Mouse (Mus musculus): ENCODE measurements at regions not wholly inside any gene's neighbourhood (a gene's known extent, or its start where the extent isn't known, plus 50 kb on each side); places are given as distances from the start of the nearest gene placed in this dataset.

GRCm38 (mm10) chr11:24537721-24538120 is 459.9 kb downstream of the Bcl11a start:
- no peak for DNase-seq (ENCODE audit: low spot score)

GRCm38 (mm10) chr11:24569655-24570054 is 491.8 kb downstream of the Bcl11a start:
- DNase-seq (ENCODE audit: low spot score) = no peak

- no peak for DNase-seq (ENCODE audit: low spot score)
Observed at GRCm38 (mm10) chr11:24613529-24613928, 535.7 kb downstream of the Bcl11a start.

- no peak for DNase-seq (ENCODE audit: low spot score)
Observed at GRCm38 (mm10) chr11:24615436-24615835, 537.6 kb downstream of the Bcl11a start.

GRCm38 (mm10) chr11:24618586-24618985 is 540.7 kb downstream of the Bcl11a start:
- DNase-seq (ENCODE audit: low spot score) = no peak

- no peak for DNase-seq (ENCODE audit: low spot score)
Observed at GRCm38 (mm10) chr11:24619021-24619420, 541.2 kb downstream of the Bcl11a start.

- no peak for DNase-seq (ENCODE audit: low spot score)
Observed at GRCm38 (mm10) chr11:24628619-24629018, 550.8 kb downstream of the Bcl11a start.

- DNase-seq (ENCODE audit: low spot score) = no peak
Observed at GRCm38 (mm10) chr11:24629431-24629830, 551.6 kb downstream of the Bcl11a start.

GRCm38 (mm10) chr11:24630403-24630900 is 552.6 kb downstream of the Bcl11a start:
- DNase-seq (ENCODE audit: low spot score) = no peak

- DNase-seq (ENCODE audit: low spot score) = no peak
Observed at GRCm38 (mm10) chr11:24631651-24632050, 553.8 kb downstream of the Bcl11a start.

GRCm38 (mm10) chr11:24636716-24637115 is 558.9 kb downstream of the Bcl11a start:
- no peak for DNase-seq (ENCODE audit: low spot score)

- no peak for DNase-seq (ENCODE audit: low spot score)
Observed at GRCm38 (mm10) chr11:24643439-24644109, 565.7 kb downstream of the Bcl11a start.

GRCm38 (mm10) chr11:24652852-24653251 is 575.0 kb downstream of the Bcl11a start:
- DNase-seq (ENCODE audit: low spot score) = no peak

- DNase-seq (ENCODE audit: low spot score) = no peak
Observed at GRCm38 (mm10) chr11:24664082-24664481, 586.2 kb downstream of the Bcl11a start.

GRCm38 (mm10) chr11:24665310-24665709 is 587.5 kb downstream of the Bcl11a start:
- no peak for DNase-seq (ENCODE audit: low spot score)

GRCm38 (mm10) chr11:24671662-24672061 is 593.8 kb downstream of the Bcl11a start:
- DNase-seq (ENCODE audit: low spot score) = no peak

GRCm38 (mm10) chr11:24673248-24674207 is 595.7 kb downstream of the Bcl11a start:
- no peak for DNase-seq (ENCODE audit: low spot score)

GRCm38 (mm10) chr11:24674208-24674571 is 596.3 kb downstream of the Bcl11a start:
- no peak for DNase-seq (ENCODE audit: low spot score)

- DNase-seq (ENCODE audit: low spot score) = no peak
Observed at GRCm38 (mm10) chr11:24677016-24677415, 599.2 kb downstream of the Bcl11a start.

GRCm38 (mm10) chr11:24679581-24679980 is 601.7 kb downstream of the Bcl11a start:
- DNase-seq (ENCODE audit: low spot score) = peak; percentile 15

- no peak for DNase-seq (ENCODE audit: low spot score)
Observed at GRCm38 (mm10) chr11:24682423-24682822, 604.6 kb downstream of the Bcl11a start.

GRCm38 (mm10) chr11:24685545-24686467 is 608.0 kb downstream of the Bcl11a start:
- no peak for DNase-seq (ENCODE audit: low spot score)

Measured in left cerebral cortex, adult 11 months (tissue).